Mouse (Mus musculus) brain, adult 10 weeks (tissue): ENCODE data around the gene Ganab. TPM values are rescaled to one million over a fixed set of nuclear protein-coding genes. Genes with fewer than 3 reads are reported as not detected.

ENCODE experiments used
- polyA plus RNA-seq: library from polyadenylated mRNA; stranded (reverse); fragments of 350-450 nt; fragmentation: Illumina TruSeq; extraction: RNeasy Lipid Tissue Mini Kit (QIAGEN cat#74804); gene quantifications from one replicate; pipeline ENCODE4 v1.2.3, GENCODE M21; 2015; ENCODE audit warnings: low read depth, low replicate concordance

The Ganab gene
- polyA plus RNA-seq, 1 experiment from 2014 or later, result 81.9 TPM

Other genes starting within 250 kb of the Ganab start
- gene Chrm1, start 234.3 kb upstream of the Ganab start, polyA plus RNA-seq, result 78.9 TPM
- 155 TPM for gene Slc3a2, start 174.7 kb upstream of the Ganab start, polyA plus RNA-seq
- 52.0 TPM for gene Wdr74, start 162.2 kb upstream of the Ganab start, polyA plus RNA-seq
- gene 1700092M07Rik, start 157.4 kb upstream of the Ganab start, polyA plus RNA-seq, result not detected
- gene Stx5a, start 156.7 kb upstream of the Ganab start, polyA plus RNA-seq, result 93.3 TPM
- gene Nxf1, start 141.0 kb upstream of the Ganab start, polyA plus RNA-seq, result 89.5 TPM
- gene Tmem223, start 127.1 kb upstream of the Ganab start, polyA plus RNA-seq, result 109 TPM
- gene Tmem179b, start 123.6 kb upstream of the Ganab start, polyA plus RNA-seq, result 11.0 TPM
- gene Taf6l, start 111.7 kb upstream of the Ganab start, polyA plus RNA-seq, result 12.2 TPM
- 206 TPM for gene Polr2g, start 99.5 kb upstream of the Ganab start, polyA plus RNA-seq
- gene Zbtb3, start 95.5 kb upstream of the Ganab start, polyA plus RNA-seq, result 4.3 TPM
- 38.9 TPM for gene Ttc9c, start 78.7 kb upstream of the Ganab start, polyA plus RNA-seq
- 102 TPM for gene Hnrnpul2, start 78.1 kb upstream of the Ganab start, polyA plus RNA-seq
- gene AC129217.1, start 68.3 kb upstream of the Ganab start, polyA plus RNA-seq, result not detected
- 92.5 TPM for gene Bscl2, start 60.6 kb upstream of the Ganab start, polyA plus RNA-seq
- 191 TPM for gene Gng3, start 58.9 kb upstream of the Ganab start, polyA plus RNA-seq
- 0.82 TPM for gene Lrrn4cl, start 47.3 kb upstream of the Ganab start, polyA plus RNA-seq
- gene Ubxn1, start 26.6 kb upstream of the Ganab start, polyA plus RNA-seq, result 140 TPM
- 52.0 TPM for gene Uqcc3, start 17.1 kb upstream of the Ganab start, polyA plus RNA-seq
- 15.7 TPM for gene Lbhd1, start 14.3 kb upstream of the Ganab start, polyA plus RNA-seq
- not detected for gene Gm49403, start 14.1 kb upstream of the Ganab start, polyA plus RNA-seq
- 47.2 TPM for gene 1810009A15Rik, start 9.2 kb upstream of the Ganab start, polyA plus RNA-seq
- not detected for gene Gm49416, start 9.1 kb upstream of the Ganab start, polyA plus RNA-seq
- 12.2 TPM for gene Ints5, start 5.1 kb upstream of the Ganab start, polyA plus RNA-seq
- gene B3gat3, start 22.3 kb downstream of the Ganab start, polyA plus RNA-seq, result 219 TPM
- gene Rom1, start 31.3 kb downstream of the Ganab start, polyA plus RNA-seq, result 10.4 TPM
- gene Eml3, start 31.5 kb downstream of the Ganab start, polyA plus RNA-seq, result 10.3 TPM
- gene Mta2, start 43.8 kb downstream of the Ganab start, polyA plus RNA-seq, result 42.2 TPM
- gene Tut1, start 55.8 kb downstream of the Ganab start, polyA plus RNA-seq, result 16.9 TPM
- gene Eef1g, start 69.0 kb downstream of the Ganab start, polyA plus RNA-seq, result 367 TPM
- gene Ahnak, start 91.2 kb downstream of the Ganab start, polyA plus RNA-seq, result 5.2 TPM
- gene Scgb1a1, start 189.9 kb downstream of the Ganab start, polyA plus RNA-seq, result not detected
- 116 TPM for gene Asrgl1, start 237.6 kb downstream of the Ganab start, polyA plus RNA-seq